Mouse (Mus musculus) brain, embryonic 14.5 days (tissue): Measurements from ENCODE around the gene C4b.
"Not testable (repeated sequence)": the region's sequence is repeated elsewhere in the genome, so short reads cannot be mapped to it uniquely, and the experiment has no call there.

ENCODE experiments used
- CTCF ChIP-seq: fragments of 200-500 bp; IDR thresholded peaks from 2 replicates; pipeline ENCODE4 v1.5.1; 2012; ENCODE audit warnings: inconsistent platforms, mild to moderate bottlenecking, moderate library complexity, borderline replicate concordance; ENCODE audit not compliant: insufficient read depth, insufficient read length; ENCODE audit errors: extremely low read depth
- POLR2A ChIP-seq: fragments of 200-500 bp; IDR thresholded peaks from 2 replicates; pipeline ENCODE4 v1.6.1; 2012; ENCODE audit warnings: mild to moderate bottlenecking, inconsistent platforms, borderline replicate concordance; ENCODE audit not compliant: poor library complexity, insufficient read depth, insufficient read length, severe bottlenecking; ENCODE audit errors: extremely low read depth

GRCm38 (mm10) chr17:34714908-34715445, 28.7 kb downstream of the C4b start:
- TF ChIP-seq CTCF, POLR2A: not testable (repeated sequence)
